Mouse (Mus musculus) kidney, adult 2 months (tissue): Measurements from ENCODE around the gene Ffar2.

Source experiments
- CTCF ChIP-seq: fragments of 200-500 bp; conservative IDR thresholded peaks from 2 replicates; pipeline ENCODE4 v1.5.1; 2011; ENCODE audit warnings: low read depth, mild to moderate bottlenecking, control low read depth, low read length, moderate library complexity, mixed read lengths; ENCODE audit not compliant: insufficient read depth, insufficient read length
- POLR2A ChIP-seq: fragments of 200-500 bp; IDR thresholded peaks from one replicate; pipeline ENCODE4 v1.6.1; 2011; ENCODE audit warnings: low read depth, low read length, control low read depth

DNA sequence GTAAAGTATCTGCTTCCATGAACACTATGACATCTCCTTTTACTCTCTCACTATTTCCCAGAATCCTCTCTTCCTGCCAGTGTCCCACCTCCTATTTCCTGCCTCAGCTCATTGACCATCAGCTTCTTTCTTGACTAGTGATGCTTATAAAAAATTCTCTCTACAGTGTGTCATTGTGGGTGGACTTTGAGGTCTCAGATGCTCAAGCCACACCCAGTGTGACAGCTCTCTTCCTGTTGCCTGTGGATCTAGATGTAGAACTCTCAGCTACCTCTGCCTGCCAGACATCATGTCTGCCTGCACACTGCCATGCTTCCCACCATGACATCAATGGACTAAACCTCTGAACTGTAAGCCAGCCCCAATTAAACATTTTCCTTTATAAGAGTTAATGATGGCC, 13.7 kb upstream of the Ffar2 start:
- no peak for TF ChIP-seq POLR2A
- TF ChIP-seq CTCF = no peak
